Mouse (Mus musculus) thymus, adult 2 months (tissue): ENCODE results near the gene Cfap46.

ENCODE experiments used
- CTCF ChIP-seq: fragments of 200-500 bp; IDR thresholded peaks from 2 replicates; pipeline ENCODE4 v1.5.1; 2012; ENCODE audit warnings: mild to moderate bottlenecking, control low read depth, low read length, moderate library complexity, borderline replicate concordance; ENCODE audit not compliant: control insufficient read depth, poor library complexity, insufficient read depth; ENCODE audit errors: extremely low read depth
- POLR2A ChIP-seq: fragments of 200-500 bp; IDR thresholded peaks from 2 replicates; pipeline ENCODE4 v1.6.1; 2012; ENCODE audit warnings: mild to moderate bottlenecking, low read length, control low read depth, moderate library complexity; ENCODE audit not compliant: control insufficient read depth, poor library complexity, insufficient read depth; ENCODE audit errors: extremely low read depth

GRCm38 (mm10) chr7:139564161-139564560, 119.5 kb downstream of the Cfap46 start:
- TF ChIP-seq CTCF (no peak), POLR2A (no peak)
